Mouse (Mus musculus) myocyte (in vitro differentiated cells): Measurements from ENCODE around the gene Gm17657.
A peak's percentile ranks its signal among the peaks of the same experiment; 100 is the strongest.

Source experiments
- CEBPB ChIP-seq: IDR thresholded peaks from 2 replicates; pipeline ENCODE4 v1.6.1; 2011; ENCODE audit warnings: mild to moderate bottlenecking, moderate library complexity; ENCODE audit not compliant: poor library complexity, insufficient read depth, severe bottlenecking
- E2F4 ChIP-seq: IDR thresholded peaks from one replicate; pipeline ENCODE4 v1.6.1; 2011; ENCODE audit warnings: mild to moderate bottlenecking, control low read depth, moderate library complexity; ENCODE audit not compliant: insufficient read depth
- MAX ChIP-seq: IDR thresholded peaks from one replicate; pipeline ENCODE4 v1.6.1; 2011; ENCODE audit warnings: low read depth, mild to moderate bottlenecking, control low read depth
- MYOD1 ChIP-seq, 3 experiments: IDR thresholded peaks; one replicate each; pipeline ENCODE4 v1.6.1; 2011; ENCODE audit warnings: control low read depth in 2 of 3, low read depth in 2 of 3, mild to moderate bottlenecking in 2 of 3, moderate library complexity in 1 of 3; ENCODE audit not compliant: insufficient read length in 2 of 3, control insufficient read depth in 1 of 3
- MYOG ChIP-seq, 3 experiments: IDR thresholded peaks; one replicate each; pipeline ENCODE4 v1.6.1; 2011; ENCODE audit warnings: control low read depth in 2 of 3, low read depth in 2 of 3, mild to moderate bottlenecking in 2 of 3; ENCODE audit not compliant: insufficient read length in 2 of 3, control insufficient read depth in 1 of 3, insufficient read depth in 1 of 3
- POLR2A ChIP-seq: IDR thresholded peaks from one replicate; pipeline ENCODE4 v1.6.1; 2011; ENCODE audit warnings: low read depth, mild to moderate bottlenecking, control low read depth, moderate library complexity; ENCODE audit not compliant: insufficient read length
- POLR2AphosphoS2 ChIP-seq: IDR thresholded peaks from one replicate; pipeline ENCODE4 v1.6.1; 2011; ENCODE audit warnings: low read depth, control low read depth; ENCODE audit not compliant: insufficient read length
- SRF ChIP-seq: IDR thresholded peaks from one replicate; pipeline ENCODE4 v1.6.1; 2011; ENCODE audit warnings: low read depth; ENCODE audit not compliant: control insufficient read depth, insufficient read length
- TCF12 ChIP-seq: IDR thresholded peaks from one replicate; pipeline ENCODE4 v1.6.1; 2011; ENCODE audit warnings: mild to moderate bottlenecking, control low read depth; ENCODE audit not compliant: poor library complexity, insufficient read depth, severe bottlenecking
- USF1 ChIP-seq: IDR thresholded peaks from one replicate; pipeline ENCODE4 v1.6.1; 2011; ENCODE audit warnings: low read depth, mild to moderate bottlenecking, control low read depth, moderate library complexity

GRCm38 (mm10) chr17:29513044-29513730 is 36.3 kb downstream of the Gm17657 start:
- no peak for TF ChIP-seq E2F4
- no peak for TF ChIP-seq CEBPB
- no peak for TF ChIP-seq POLR2A
- TF ChIP-seq MYOG (IDR thresholded peaks at IDR 0.05; ENCODE audit: control insufficient read depth in 1 of 3, insufficient read depth in 1 of 3, insufficient read length in 2 of 3, low read depth in 2 of 3), result peak in 1 of 3 experiments; percentile 21
- no peak for TF ChIP-seq MYOD1 (IDR thresholded peaks at IDR 0.05; ENCODE audit: control insufficient read depth in 1 of 3, insufficient read length in 2 of 3, low read depth in 2 of 3)
- TF ChIP-seq MAX, result no peak
- no peak for TF ChIP-seq TCF12
- TF ChIP-seq USF1, result no peak
- no peak for TF ChIP-seq POLR2AphosphoS2
- TF ChIP-seq SRF, result no peak
